Mouse (Mus musculus) left cerebral cortex, adult 11 months (tissue): ENCODE results near the gene Ints2.
A peak's percentile ranks its signal among the peaks of the same experiment; 100 is the strongest.
"Not testable (repeated sequence)": the region's sequence is repeated elsewhere in the genome, so short reads cannot be mapped to it uniquely, and the experiment has no call there.

ENCODE experiments used
- DNase-seq: peaks from one replicate; pipeline ENCODE4 v3.0.0; 2022; ENCODE audit warnings: low spot score

The Ints2 gene

GRCm38 (mm10) chr11:86257460-86258076, at the start of gene Ints2:
Gene Ints2 (minus strand): TSS chr11:86257575.
- DNase-seq, result peak; percentile 84

GRCm38 (mm10) chr11:86292201-86292600, 34.8 kb upstream of the Ints2 start:
- DNase-seq, result not testable (repeated sequence)

- DNase-seq, result no peak
Measured at GRCm38 (mm10) chr11:86291714-86292113, 34.3 kb upstream of the Ints2 start.

GRCm38 (mm10) chr11:86285729-86286128, 28.4 kb upstream of the Ints2 start:
- no peak for DNase-seq

- DNase-seq, result peak; percentile 11
Measured at GRCm38 (mm10) chr11:86278442-86279102, 21.2 kb upstream of the Ints2 start.

- no peak for DNase-seq
Measured at GRCm38 (mm10) chr11:86257054-86257453, 321 bp downstream of the Ints2 start.

GRCm38 (mm10) chr11:86253342-86253741, 4.0 kb downstream of the Ints2 start:
- no peak for DNase-seq

- DNase-seq, result no peak
Measured at GRCm38 (mm10) chr11:86232446-86232845, 24.9 kb downstream of the Ints2 start.

GRCm38 (mm10) chr11:86231781-86232350, 25.5 kb downstream of the Ints2 start:
- no peak for DNase-seq

- no peak for DNase-seq
Measured at GRCm38 (mm10) chr11:86226646-86227180, 30.7 kb downstream of the Ints2 start.

GRCm38 (mm10) chr11:86225761-86226160, 31.6 kb downstream of the Ints2 start:
- DNase-seq, result no peak

GRCm38 (mm10) chr11:86211803-86212202, 45.6 kb downstream of the Ints2 start:
- no peak for DNase-seq

GRCm38 (mm10) chr11:86209123-86209522, 48.3 kb downstream of the Ints2 start:
- DNase-seq, result no peak

- DNase-seq, result no peak
Measured at GRCm38 (mm10) chr11:86205876-86206275, 51.5 kb downstream of the Ints2 start.

- no peak for DNase-seq
Measured at GRCm38 (mm10) chr11:86205031-86205430, 52.3 kb downstream of the Ints2 start.

- DNase-seq, result no peak
Measured at GRCm38 (mm10) chr11:86201901-86202675, 55.3 kb downstream of the Ints2 start.

GRCm38 (mm10) chr11:86201037-86201786, 56.2 kb downstream of the Ints2 start, which contains the start of gene Brip1:
Gene Brip1 (minus strand): TSS chr11:86201193.
- peak; percentile 75 for DNase-seq

- no peak for DNase-seq
Measured at GRCm38 (mm10) chr11:86200460-86201021, 56.8 kb downstream of the Ints2 start.

- no peak for DNase-seq
Measured at GRCm38 (mm10) chr11:86199733-86200132, 57.6 kb downstream of the Ints2 start.

GRCm38 (mm10) chr11:86185224-86185623, 72.2 kb downstream of the Ints2 start:
- not testable (repeated sequence) for DNase-seq

- DNase-seq, result no peak
Measured at GRCm38 (mm10) chr11:86175833-86176232, 81.5 kb downstream of the Ints2 start.
